Mouse (Mus musculus) heart, adult 2 months (tissue): ENCODE measurements at regions not wholly inside any gene's neighbourhood (a gene's known extent, or its start where the extent isn't known, plus 50 kb on each side); places are given as distances from the start of the nearest gene placed in this dataset.

Source experiments
- DNase-seq, 2 experiments: peaks; one replicate each; pipeline ENCODE4 v3.0.0; 2021
- H3K27ac ChIP-seq: fragments of 200-600 bp; 2 replicates; pipeline ENCODE4 v1.8.1; 2022
- H3K27me3 ChIP-seq: fragments of 200-500 bp; 2 replicates; pipeline ENCODE4 v1.6.1; 2012; ENCODE audit warnings: mild to moderate bottlenecking, low read length, inconsistent platforms, mixed read lengths; ENCODE audit not compliant: control insufficient read depth, insufficient read depth
- H3K36me3 ChIP-seq: fragments of 200-500 bp; 2 replicates; pipeline ENCODE4 v1.6.1; 2012; ENCODE audit warnings: low read length, inconsistent platforms; ENCODE audit not compliant: control insufficient read depth, insufficient read depth
- H3K4me1 ChIP-seq: fragments of 200-500 bp; 2 replicates; pipeline ENCODE4 v1.6.1; 2011; ENCODE audit warnings: low read length; ENCODE audit not compliant: control insufficient read depth, insufficient read depth
- H3K4me3 ChIP-seq: fragments of 200-600 bp; 2 replicates; pipeline ENCODE4 v1.8.1; 2022
- H3K79me2 ChIP-seq: fragments of 200-500 bp; replicated peaks from 2 replicates; pipeline ENCODE4 v1.6.1; 2012; ENCODE audit warnings: mild to moderate bottlenecking, inconsistent platforms, low read length, moderate library complexity, mixed read lengths; ENCODE audit not compliant: control insufficient read depth, insufficient read depth
- H3K9ac ChIP-seq: fragments of 200-500 bp; 2 replicates; pipeline ENCODE4 v1.6.1; 2012; ENCODE audit warnings: low read depth, mild to moderate bottlenecking, control low read depth, inconsistent platforms, low read length, mixed read lengths
- CTCF ChIP-seq: fragments of 200-600 bp; IDR thresholded peaks from 2 replicates; pipeline ENCODE4 v1.8.1; 2022; ENCODE audit warnings: antibody characterized with exemption, mild to moderate bottlenecking, moderate library complexity
- EP300 ChIP-seq: fragments of 200-500 bp; IDR thresholded peaks from 2 replicates; pipeline ENCODE4 v1.6.1; 2011; ENCODE audit warnings: low read depth, low read length, control low read depth; ENCODE audit not compliant: insufficient read depth
- POLR2A ChIP-seq: fragments of 200-500 bp; IDR thresholded peaks from 2 replicates; pipeline ENCODE4 v1.6.1; 2011; ENCODE audit warnings: mild to moderate bottlenecking, low read depth, low read length, control low read depth; ENCODE audit not compliant: insufficient read depth
- WGBS: fragments of 180-500 bp; shearing (Covaris S2); methylation state at CpG from one replicate; pipeline ENCODE4 v1.1.7; 2018; 5-methylcytosine and 5-hydroxymethylcytosine counted together
- intact Hi-C: fragments of 180-260 bp; cut with DNase I; formaldehyde crosslinking; loops from one replicate; pipeline ENCODE4 v1.15.1; 2025

DNA sequence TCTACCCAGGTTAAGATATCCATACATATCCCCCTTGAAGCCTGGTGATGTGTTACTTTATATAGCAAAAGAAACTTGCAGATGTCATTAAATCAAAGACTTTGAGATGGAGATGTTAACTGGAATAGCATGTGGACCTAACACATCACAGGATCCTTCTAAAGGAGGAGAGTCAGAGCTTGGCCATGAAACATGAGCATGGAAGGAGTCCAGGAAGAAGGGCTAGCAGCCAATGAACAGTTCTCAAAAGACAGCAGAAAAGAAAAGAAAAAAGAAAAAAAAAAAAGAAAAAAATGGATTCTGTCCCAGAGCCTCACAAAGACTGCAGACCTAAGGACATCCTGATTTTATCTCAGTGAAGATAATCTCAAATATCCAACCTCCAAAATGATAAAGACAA, 734.1 kb upstream of the A1bg start:
- Histone ChIP-seq H3K79me2 (no peaks in the 10 kb centered on the region), H3K27me3 (no peaks in the 10 kb centered on the region), H3K9ac (no peak overlapping the region), H3K4me3 (no peak overlapping the region), H3K27ac (no peak overlapping the region), H3K36me3 (no peaks in the 10 kb centered on the region), H3K4me1 (no peaks in the 10 kb centered on the region)
- DNase-seq: peak in 1 of 2 experiments; percentile 15
- intact Hi-C loops: no loop called here
- TF ChIP-seq CTCF (no peak), POLR2A (no peak), EP300 (no peak)

DNA sequence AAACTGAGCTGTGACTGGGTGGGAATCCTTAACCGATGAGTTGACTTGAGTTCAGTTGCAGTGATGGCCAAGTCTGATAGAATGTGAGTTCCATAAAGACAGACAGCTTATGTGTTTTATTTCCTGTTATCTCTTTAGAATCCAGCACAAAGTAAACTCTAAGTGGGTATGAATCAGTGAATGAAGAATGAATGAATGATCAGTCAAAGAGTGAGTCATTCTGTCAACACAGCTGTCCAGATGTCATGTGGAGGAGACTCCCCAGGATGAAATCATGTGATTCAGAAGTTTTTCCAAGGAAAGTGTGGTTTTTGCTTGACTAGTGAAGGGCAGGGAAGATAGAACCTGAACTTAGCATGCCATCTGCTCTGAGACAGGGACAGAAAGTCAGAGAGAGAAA, 732.0 kb upstream of the A1bg start:
- TF ChIP-seq CTCF (no peak), EP300 (no peak), POLR2A (no peak)
- H3K4me3 ChIP-seq: no peak overlapping the region
- H3K9ac ChIP-seq: no peak overlapping the region
- H3K4me1 ChIP-seq: no peaks in the 10 kb centered on the region
- H3K79me2 ChIP-seq: no peaks in the 10 kb centered on the region
- WGBS: 87% methylated on average over 1 of the region's 1 CpGs
- H3K27ac ChIP-seq: no peak overlapping the region
- no peak for DNase-seq
- intact Hi-C loops: no loop called here
- no peaks in the 10 kb centered on the region for H3K27me3 ChIP-seq
- H3K36me3 ChIP-seq: no peaks in the 10 kb centered on the region

DNA sequence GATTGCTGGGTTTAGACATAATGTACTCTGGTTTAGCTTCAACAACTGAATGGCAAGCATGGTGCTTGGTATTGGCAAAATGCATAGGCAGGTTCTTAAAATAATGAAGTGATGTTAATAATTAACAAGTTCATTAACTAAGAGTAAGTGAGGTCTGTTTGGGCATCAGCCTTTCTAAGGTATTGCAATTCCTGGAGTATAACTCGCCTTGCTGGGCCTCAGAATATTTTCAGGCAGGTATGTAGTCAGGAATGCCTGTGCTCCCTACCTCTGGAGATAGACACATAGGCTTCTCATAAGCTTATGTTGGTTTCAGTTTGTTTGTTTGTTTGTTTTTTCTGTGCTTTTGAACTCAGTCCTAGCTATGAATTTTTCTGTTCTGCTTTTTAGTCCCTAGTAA, 731.0 kb upstream of the A1bg start:
- Histone ChIP-seq H3K27ac (no peak overlapping the region), H3K36me3 (no peaks in the 10 kb centered on the region), H3K9ac (no peak overlapping the region), H3K4me3 (no peak overlapping the region), H3K79me2 (no peaks in the 10 kb centered on the region), H3K4me1 (no peaks in the 10 kb centered on the region), H3K27me3 (no peaks in the 10 kb centered on the region)
- WGBS: 87% methylated on average over 1 of the region's 1 CpGs
- TF ChIP-seq POLR2A (no peak), EP300 (no peak), CTCF (no peak)
- intact Hi-C loops: no loop called here
- DNase-seq: no peak

DNA sequence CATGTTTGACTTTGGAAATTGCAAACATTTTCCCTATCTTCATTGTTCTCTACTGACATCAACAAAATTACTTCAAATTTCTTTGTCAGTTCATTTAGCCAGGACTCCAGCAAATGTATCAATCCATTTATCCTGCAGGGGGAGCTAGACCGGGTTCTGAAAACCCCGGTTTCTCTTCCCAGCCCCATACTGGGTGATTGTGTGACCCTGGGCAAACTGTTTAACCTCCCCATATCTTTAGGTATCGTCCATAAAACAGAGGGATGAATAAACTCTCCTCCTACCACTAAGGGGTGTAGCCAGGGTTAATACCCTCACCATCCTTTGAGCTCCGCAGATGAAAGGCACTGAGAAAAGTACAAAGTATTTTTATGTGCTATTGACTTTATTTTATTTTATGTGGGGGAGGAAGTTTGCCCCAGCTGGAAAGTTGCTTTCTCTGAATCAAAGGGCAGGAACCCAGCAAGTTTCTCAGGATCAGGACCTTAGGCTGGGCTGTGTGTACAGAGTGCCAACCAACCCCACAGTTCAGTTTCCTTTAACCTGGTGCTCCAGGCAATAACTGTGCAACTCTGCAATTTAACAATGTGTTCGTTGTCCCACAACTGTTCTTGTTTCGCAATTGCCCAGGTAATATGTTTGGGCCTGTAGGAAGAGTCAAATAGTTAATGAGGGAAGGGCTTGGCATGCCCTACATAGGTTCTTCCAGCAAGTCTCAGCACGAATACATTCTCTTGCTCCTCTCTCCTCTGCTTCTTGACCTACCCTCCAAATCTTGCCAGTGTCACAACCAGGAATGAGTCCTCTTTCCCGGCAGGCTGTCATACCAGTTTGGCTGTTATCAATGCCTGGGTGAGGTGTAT, 696.1 kb upstream of the A1bg start:
- 77% methylated on average over 8 of the region's 8 CpGs for WGBS
- H3K4me1 ChIP-seq: no peaks in the 10 kb centered on the region
- no peak overlapping the region for H3K9ac ChIP-seq
- no peaks in the 10 kb centered on the region for H3K27me3 ChIP-seq
- no peaks in the 10 kb centered on the region for H3K36me3 ChIP-seq
- intact Hi-C loops: no loop called here
- TF ChIP-seq POLR2A: no peak
- peak; percentile 10; the same call in 1 of the 2 replicates for TF ChIP-seq CTCF
- TF ChIP-seq EP300: no peak
- H3K79me2 ChIP-seq: no peaks in the 10 kb centered on the region
- no peak for DNase-seq
- no peak overlapping the region for H3K27ac ChIP-seq
- no peak overlapping the region for H3K4me3 ChIP-seq

DNA sequence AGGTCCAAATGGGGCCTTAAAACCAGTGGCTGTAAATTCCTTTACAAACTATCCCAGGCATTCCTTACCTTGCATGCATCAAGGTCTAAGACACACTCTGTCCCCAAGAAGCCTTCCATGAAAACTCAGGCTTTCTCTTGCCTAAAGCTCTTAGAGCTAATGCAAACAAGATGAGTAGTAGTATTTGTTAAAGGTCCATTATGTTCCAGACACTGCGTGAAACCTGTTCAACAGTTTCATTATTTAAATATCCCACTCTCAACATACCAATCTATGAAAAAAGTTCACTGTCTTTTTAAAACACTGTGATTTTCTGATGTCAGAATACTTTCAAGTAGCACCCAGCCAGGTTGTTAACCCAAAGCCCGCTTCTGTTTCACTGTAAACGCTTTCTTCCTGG, 687.9 kb upstream of the A1bg start:
- TF ChIP-seq EP300 (no peak), CTCF (no peak), POLR2A (no peak)
- DNase-seq: no peak

DNA sequence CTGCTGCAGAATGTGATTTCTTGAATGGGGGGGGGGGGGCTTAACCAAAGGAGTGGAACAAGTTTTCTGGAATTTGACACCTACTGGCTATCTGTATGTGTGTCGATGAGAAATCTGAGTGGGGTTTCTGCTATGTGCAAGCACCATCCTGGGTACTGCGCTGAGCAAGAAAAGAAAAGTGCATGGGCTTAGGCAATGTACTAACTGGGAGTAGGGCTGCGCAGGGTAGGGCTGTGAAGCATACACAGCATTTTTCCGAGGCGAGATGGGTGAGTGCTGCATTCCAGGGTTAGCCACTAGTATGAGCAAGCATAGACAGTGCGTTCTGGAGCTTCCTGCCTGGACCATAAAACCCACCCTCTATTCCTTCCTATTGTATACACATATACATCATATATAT, 686.8 kb upstream of the A1bg start:
- Histone ChIP-seq H3K79me2 (no peaks in the 10 kb centered on the region), H3K4me1 (no peaks in the 10 kb centered on the region; the same call in 1 of the 2 replicates), H3K4me3 (no peak overlapping the region), H3K9ac (no peak overlapping the region), H3K27me3 (no peaks in the 10 kb centered on the region), H3K27ac (no peak overlapping the region), H3K36me3 (no peaks in the 10 kb centered on the region; the same call in 1 of the 2 replicates)
- DNase-seq: no peak
- intact Hi-C loops: no loop called here
- 88% methylated on average over 6 of the region's 6 CpGs for WGBS
- TF ChIP-seq CTCF (no peak), POLR2A (no peak), EP300 (no peak)

More for the DNA sequence above, 687.9 kb upstream of the A1bg start:
- H3K36me3 ChIP-seq: no peaks in the 10 kb centered on the region; the same call in 1 of the 2 replicates
- 96% methylated on average over 3 of the region's 3 CpGs for WGBS
- no peak overlapping the region for H3K27ac ChIP-seq
- intact Hi-C loops: no loop called here
- no peak overlapping the region for H3K4me3 ChIP-seq
- H3K9ac ChIP-seq: no peak overlapping the region
- H3K4me1 ChIP-seq: no peaks in the 10 kb centered on the region; the same call in 1 of the 2 replicates
- H3K27me3 ChIP-seq: no peaks in the 10 kb centered on the region
- no peaks in the 10 kb centered on the region for H3K79me2 ChIP-seq
